Comparison of ENCODE assay signal across 8 mouse cellular contexts in the genomic region with DNA sequence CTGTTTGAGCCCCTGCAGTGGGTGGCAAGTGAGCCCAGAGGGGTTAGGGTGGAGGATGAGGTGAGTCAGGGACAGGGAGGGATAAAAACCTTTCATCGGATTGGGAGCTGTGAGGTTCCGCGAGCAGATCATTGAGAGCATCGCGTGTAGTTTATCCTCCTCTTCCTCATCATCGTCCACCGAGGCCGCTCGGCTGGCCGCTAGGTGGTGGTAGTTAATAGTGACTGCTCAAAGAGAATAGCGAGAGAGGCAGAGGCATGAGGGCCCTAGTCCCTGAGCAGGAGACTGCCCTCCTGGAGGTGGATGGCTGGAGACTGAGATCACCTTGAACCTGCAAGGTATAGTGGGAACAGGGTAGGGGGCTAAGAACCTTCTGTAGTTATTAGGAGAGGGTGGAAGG. TPM values are rescaled to one million over a fixed set of nuclear protein-coding genes. Genes with fewer than 3 reads are reported as not detected.
DNase-seq lines count a peak whose midpoint lies in the region; ATAC-seq lines count a peak whose summit lies in the region.

No protein-coding gene starts in this region.

- peaks cover 80% of the 10 kb centered on the region for H3K36me3 ChIP-seq in neural tube, embryonic 15.5 days
- no peaks in the 10 kb centered on the region for H3K36me3 ChIP-seq in limb, embryonic 11.5 days (ENCODE audit: control insufficient read depth, insufficient read depth, low read length)

- DNase-seq in gastrocnemius, adult 18-20 months (ENCODE audit: low spot score): peak; percentile 35
- DNase-seq in gastrocnemius, postnatal 14 days: no peak
- DNase-seq in neural tube, embryonic 10.5 days (ENCODE audit: extremely low spot score, low spot score): peak; percentile 31
- DNase-seq in limb, embryonic 11.5 days (ENCODE audit: low spot score): peak; percentile 54
- DNase-seq in right cerebral cortex, postnatal 10 days (ENCODE audit: low spot score in 2 of 2): no peak
- no peak for DNase-seq in layer of hippocampus, adult 9-11 months
- no peak for DNase-seq in ovary, postnatal 36 days (ENCODE audit: low spot score)

- WGBS in neural tube, embryonic 15.5 days: 28% methylated on average over 11 of the region's 11 CpGs
- 17% methylated on average over 11 of the region's 11 CpGs for WGBS in limb, embryonic 11.5 days

- no peak overlapping the region for H3K4me3 ChIP-seq in neural tube, embryonic 15.5 days (replicated peaks)
- H3K4me3 ChIP-seq in limb, embryonic 11.5 days (ENCODE audit: low read depth, low read length): no peak overlapping the region

- no peak overlapping the region for H3K9ac ChIP-seq in neural tube, embryonic 15.5 days (replicated peaks)
- no peak overlapping the region for H3K9ac ChIP-seq in limb, embryonic 11.5 days (ENCODE audit: low read length)

- ATAC-seq in neural tube, embryonic 15.5 days (ENCODE audit: low FRiP score): no peak
- ATAC-seq in limb, embryonic 11.5 days (ENCODE audit: insufficient number of reproducible peaks, low FRiP score, low TSS enrichment, low read depth): no peak

- no peaks in the 10 kb centered on the region for H3K27me3 ChIP-seq in neural tube, embryonic 15.5 days (replicated peaks)
- H3K27me3 ChIP-seq in limb, embryonic 11.5 days (ENCODE audit: control insufficient read depth, insufficient read depth, low read length): no peaks in the 10 kb centered on the region

- H3K4me2 ChIP-seq in neural tube, embryonic 15.5 days: no peak overlapping the region
- H3K4me2 ChIP-seq in limb, embryonic 11.5 days (ENCODE audit: low read depth, severe bottlenecking): no peak overlapping the region

- H3K27ac ChIP-seq in neural tube, embryonic 15.5 days (replicated peaks): no peak overlapping the region
- no peak overlapping the region for H3K27ac ChIP-seq in limb, embryonic 11.5 days (replicated peaks; ENCODE audit: low read depth, low read length)

- peaks cover 5% of the 10 kb centered on the region; the same call in 1 of the 2 replicates for H3K4me1 ChIP-seq in neural tube, embryonic 15.5 days
- H3K4me1 ChIP-seq in limb, embryonic 11.5 days (ENCODE audit: control insufficient read depth, insufficient read depth, low read length): no peaks in the 10 kb centered on the region

- intact Hi-C loops in gastrocnemius, postnatal 14 days (cut with DNase I; ENCODE audit: low total_unique reads): no loop called here

- no peaks in the 10 kb centered on the region for H3K9me3 ChIP-seq in neural tube, embryonic 15.5 days (replicated peaks)
- no peaks in the 10 kb centered on the region for H3K9me3 ChIP-seq in limb, embryonic 11.5 days (ENCODE audit: control insufficient read depth, low read length)

RNA-seq across cellular contexts. Expression of gene Mnt, which starts 32.8 kb away (rescaled TPM):
- 1 to 10 TPM; 4.8 to 7.0 TPM for total RNA-seq in gastrocnemius, adult 18-20 months (2021)
- total RNA-seq in gastrocnemius, postnatal 14 days (2021): 1 to 10 TPM; 5.4 to 6.1 TPM
- polyA plus RNA-seq in neural tube, embryonic 15.5 days (2015; fragmentation: Nextera tagmentation; extraction: Ambion mirVana): 7.0 and 7.3 TPM in 2 replicates
- polyA plus RNA-seq in limb, embryonic 11.5 days (2014; fragmentation: Nextera tagmentation; extraction: Ambion mirVana): 5.1 and 5.5 TPM in 2 replicates

RNA-seq across cellular contexts. Expression of gene Sgsm2, which starts 33.4 kb away (rescaled TPM):
- total RNA-seq in gastrocnemius, adult 18-20 months (2021): 1 to 10 TPM; 1.6 to 2.4 TPM
- 1 to 10 TPM; 2.7 to 3.7 TPM for total RNA-seq in gastrocnemius, postnatal 14 days (2021)
- polyA plus RNA-seq in neural tube, embryonic 15.5 days (2015; fragmentation: Nextera tagmentation; extraction: Ambion mirVana): 24.1 and 27.3 TPM in 2 replicates
- 3.0 and 3.4 TPM in 2 replicates for polyA plus RNA-seq in limb, embryonic 11.5 days (2014; fragmentation: Nextera tagmentation; extraction: Ambion mirVana)

RNA-seq across cellular contexts. Expression of gene Tsr1, which starts 34.4 kb away (rescaled TPM):
- 10 to 100 TPM; 22.8 to 26.7 TPM for total RNA-seq in gastrocnemius, adult 18-20 months (2021)
- total RNA-seq in gastrocnemius, postnatal 14 days (2021): 10 to 100 TPM; 20.9 to 25.4 TPM
- 28.1 and 32.8 TPM in 2 replicates for polyA plus RNA-seq in neural tube, embryonic 15.5 days (2015; fragmentation: Nextera tagmentation; extraction: Ambion mirVana)
- 52.9 and 59.9 TPM in 2 replicates for polyA plus RNA-seq in limb, embryonic 11.5 days (2014; fragmentation: Nextera tagmentation; extraction: Ambion mirVana)

Comparison
In these comparisons a context has a peak if more than half of its experiments do, and no peak if none do; other contexts are left out.
1. DNase-seq: peak in gastrocnemius, adult 18-20 months (single experiment), neural tube, embryonic 10.5 days (single experiment) and limb, embryonic 11.5 days (single experiment); none in gastrocnemius, postnatal 14 days (single experiment), right cerebral cortex, postnatal 10 days (0 of 2), layer of hippocampus, adult 9-11 months (single experiment) and ovary, postnatal 36 days (single experiment).